Mouse (Mus musculus) testis, adult 2 months (tissue): ENCODE data around the gene Wscd1.

Experiments used
- CTCF ChIP-seq: fragments of 200-500 bp; IDR thresholded peaks from 2 replicates; pipeline ENCODE4 v1.5.1; 2012; ENCODE audit warnings: low read depth, mild to moderate bottlenecking, inconsistent platforms, low read length, moderate library complexity; ENCODE audit not compliant: control insufficient read depth, insufficient read depth, insufficient replicate concordance
- POLR2A ChIP-seq: fragments of 200-500 bp; IDR thresholded peaks from 2 replicates; pipeline ENCODE4 v1.6.1; 2012; ENCODE audit warnings: low read depth, mild to moderate bottlenecking, inconsistent platforms, low read length, moderate library complexity; ENCODE audit not compliant: control insufficient read depth

DNA sequence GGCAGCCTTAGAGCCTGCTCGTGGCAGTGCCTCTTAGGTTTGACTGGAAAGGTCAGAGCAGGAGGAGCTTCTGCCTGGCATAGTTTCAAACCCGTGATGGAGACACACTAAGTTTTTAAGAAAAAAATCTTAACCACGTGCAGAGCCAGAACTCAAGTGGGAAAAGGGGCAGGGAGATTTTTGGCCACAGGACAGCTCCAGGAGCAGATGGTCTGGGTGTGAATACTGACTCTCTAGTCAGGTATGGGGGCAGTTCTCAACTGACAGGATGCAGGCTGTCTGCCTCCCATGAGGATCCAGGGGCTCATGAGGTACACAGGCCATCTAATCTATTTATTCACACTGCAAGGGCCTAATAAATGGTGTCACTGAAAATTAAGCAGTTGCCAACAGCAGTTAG, 6.6 kb downstream of the Wscd1 start:
- TF ChIP-seq CTCF (no peak), POLR2A (no peak)
